Mouse (Mus musculus) testis, postnatal 14 days (tissue): ENCODE data around the gene Gm17662.

Source experiments
- DNase-seq: peaks from one replicate; pipeline ENCODE4 v3.0.0; 2021; ENCODE audit warnings: low spot score

Gm17662 gene

GRCm38 (mm10) chr4:104888499-104889262 is 31.6 kb downstream of the Gm17662 start:
- no peak for DNase-seq

- DNase-seq = peak; percentile 46
Measured at GRCm38 (mm10) chr4:104891708-104892107, 34.6 kb downstream of the Gm17662 start.

GRCm38 (mm10) chr4:104893588-104893987 is 36.5 kb downstream of the Gm17662 start:
- DNase-seq = no peak

GRCm38 (mm10) chr4:104894004-104894734 is 37.0 kb downstream of the Gm17662 start:
- DNase-seq = no peak

- no peak for DNase-seq
Measured at GRCm38 (mm10) chr4:104902836-104903235, 45.7 kb downstream of the Gm17662 start.

- no peak for DNase-seq
Measured at GRCm38 (mm10) chr4:104905049-104905448, 47.9 kb downstream of the Gm17662 start.
